Mouse (Mus musculus) layer of hippocampus, adult 11-12 months (tissue): Measurements from ENCODE around the gene Arpc3.
"Not testable (repeated sequence)": the region's sequence is repeated elsewhere in the genome, so short reads cannot be mapped to it uniquely, and the experiment has no call there.

Experiments
- DNase-seq: peaks from one replicate; pipeline ENCODE4 v3.0.0; 2022; ENCODE audit warnings: low spot score

The Arpc3 gene

GRCm38 (mm10) chr5:122439400-122440094 is 47.9 kb downstream of the Arpc3 start:
- no peak for DNase-seq

- DNase-seq, result no peak
These were observed 48.5 kb downstream of the Arpc3 start for GRCm38 (mm10) chr5:122440095-122440630.

GRCm38 (mm10) chr5:122444492-122444891 is 52.8 kb downstream of the Arpc3 start:
- DNase-seq, result no peak

GRCm38 (mm10) chr5:122445051-122445610 is 53.5 kb downstream of the Arpc3 start:
- no peak for DNase-seq

- DNase-seq, result no peak
These were observed 56.2 kb downstream of the Arpc3 start for GRCm38 (mm10) chr5:122447857-122448256.

GRCm38 (mm10) chr5:122448869-122449268 is 57.2 kb downstream of the Arpc3 start:
- no peak for DNase-seq

- no peak for DNase-seq
These were observed 58.3 kb downstream of the Arpc3 start for GRCm38 (mm10) chr5:122449946-122450345.

- no peak for DNase-seq
These were observed 59.2 kb downstream of the Arpc3 start for GRCm38 (mm10) chr5:122450913-122451317.

GRCm38 (mm10) chr5:122451324-122451723 is 59.6 kb downstream of the Arpc3 start:
- DNase-seq, result no peak

GRCm38 (mm10) chr5:122452194-122452593 is 60.5 kb downstream of the Arpc3 start:
- DNase-seq, result no peak

GRCm38 (mm10) chr5:122453188-122453587 is 61.5 kb downstream of the Arpc3 start:
- no peak for DNase-seq

GRCm38 (mm10) chr5:122454442-122454841 is 62.8 kb downstream of the Arpc3 start:
- DNase-seq, result no peak

GRCm38 (mm10) chr5:122454883-122455282 is 63.2 kb downstream of the Arpc3 start:
- DNase-seq, result no peak

GRCm38 (mm10) chr5:122455584-122455983 is 63.9 kb downstream of the Arpc3 start:
- no peak for DNase-seq

GRCm38 (mm10) chr5:122457054-122457453 is 65.4 kb downstream of the Arpc3 start:
- not testable (repeated sequence) for DNase-seq

GRCm38 (mm10) chr5:122458066-122458465 is 66.4 kb downstream of the Arpc3 start:
- no peak for DNase-seq

GRCm38 (mm10) chr5:122459335-122459734 is 67.7 kb downstream of the Arpc3 start:
- DNase-seq, result no peak

- DNase-seq, result no peak
These were observed 69.0 kb downstream of the Arpc3 start for GRCm38 (mm10) chr5:122460656-122461055.

- no peak for DNase-seq
These were observed 69.8 kb downstream of the Arpc3 start for GRCm38 (mm10) chr5:122461431-122461830.
